Mouse (Mus musculus) kidney, postnatal 0 days (tissue): Measurements from ENCODE around the gene Rasl11a. TPM values are rescaled to one million over a fixed set of nuclear protein-coding genes. Genes with fewer than 3 reads are reported as not detected.
A peak's percentile ranks its signal among the peaks of the same experiment; 100 is the strongest.
"Not testable (repeated sequence)": the region's sequence is repeated elsewhere in the genome, so short reads cannot be mapped to it uniquely, and the experiment has no call there.

ENCODE experiments used
- ATAC-seq: fragments of 200-750 bp; cut with Nextera tagmentation; replicated peaks from 2 replicates; pipeline ENCODE4 v1.8.0; 2017; ENCODE audit warnings: low read depth, moderate number of reproducible peaks, moderate TSS enrichment, moderate library complexity; ENCODE audit not compliant: low FRiP score
- DNase-seq: peaks from one replicate; pipeline ENCODE4 v3.0.0-alpha.2; 2016; ENCODE audit warnings: low spot score
- H3K27ac ChIP-seq: fragments of 300-500 bp; sonication (generic); 2 replicates; pipeline ENCODE4 v1.5.1; 2014; ENCODE audit warnings: mild to moderate bottlenecking
- H3K27me3 ChIP-seq: fragments of 300-500 bp; sonication (generic); 2 replicates; pipeline ENCODE4 v1.6.1; 2014; ENCODE audit warnings: low read length, mixed read lengths; ENCODE audit not compliant: insufficient read depth
- H3K36me3 ChIP-seq: fragments of 300-500 bp; sonication (generic); 2 replicates; pipeline ENCODE4 v1.6.1; 2014; ENCODE audit warnings: low read length, mixed read lengths; ENCODE audit not compliant: insufficient read depth
- H3K4me1 ChIP-seq: fragments of 300-500 bp; sonication (generic); replicated peaks from 2 replicates; pipeline ENCODE4 v1.6.1; 2014; ENCODE audit warnings: antibody characterized with exemption, low read length, mixed read lengths; ENCODE audit not compliant: insufficient read depth
- H3K4me2 ChIP-seq: fragments of 300-500 bp; sonication (generic); 2 replicates; pipeline ENCODE4 v1.6.1; 2014; ENCODE audit warnings: mild to moderate bottlenecking, low read length, moderate library complexity, mixed read lengths
- H3K4me3 ChIP-seq: fragments of 300-500 bp; sonication (generic); replicated peaks from 2 replicates; pipeline ENCODE4 v1.5.1; 2014; ENCODE audit warnings: low read depth, low read length
- H3K9ac ChIP-seq: fragments of 300-500 bp; sonication (generic); 2 replicates; pipeline ENCODE4 v1.6.1; 2014; ENCODE audit warnings: low read depth, low read length
- H3K9me3 ChIP-seq: fragments of 300-500 bp; sonication (generic); replicated peaks from 2 replicates; pipeline ENCODE4 v1.6.1; 2016; ENCODE audit warnings: low read length, inconsistent platforms, mixed read lengths
- CTCF ChIP-seq: IDR thresholded peaks from 2 replicates; pipeline ENCODE4 v1.5.1; 2016; ENCODE audit warnings: antibody characterized with exemption, low read depth, mild to moderate bottlenecking, moderate library complexity
- WGBS: fragments of 180-500 bp; shearing (Covaris S2); extraction: QIAGEN DNeasy Blood & Tissue Kit; methylation state at CpG from one replicate; pipeline ENCODE4 v1.1.7; 2014; 5-methylcytosine and 5-hydroxymethylcytosine counted together
- polyA plus RNA-seq: library from polyadenylated mRNA; unstranded; fragments of >200 nt; fragmentation: Nextera tagmentation; extraction: Ambion mirVana; gene quantifications from 2 replicates; pipeline ENCODE4 v1.2.1, GENCODE M21; 2015

Rasl11a gene
- polyA plus RNA-seq, 1 experiment from 2014 or later, result 115 TPM

DNA sequence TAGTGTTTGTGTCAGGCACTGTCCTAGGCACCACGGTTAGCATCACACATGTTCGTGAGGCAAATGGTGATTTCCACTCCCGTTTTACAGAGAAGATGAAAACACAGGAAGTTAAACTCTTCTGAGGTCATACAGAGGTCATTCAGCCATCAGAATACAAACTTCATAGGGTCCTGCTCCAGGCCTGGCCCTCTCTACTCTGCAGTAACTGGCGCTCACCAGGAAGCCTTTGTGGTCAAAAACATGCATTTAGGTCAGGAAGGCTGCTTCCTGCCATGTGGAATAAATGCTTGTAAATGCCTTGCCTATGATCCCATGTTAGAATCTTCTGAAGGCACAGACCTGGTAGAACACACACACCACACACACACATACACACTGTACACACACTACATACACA is 20.6 kb downstream of the Rasl11a start:
- Histone ChIP-seq H3K36me3 (no peaks in the 10 kb centered on the region), H3K9ac (no peak overlapping the region), H3K4me3 (no peak overlapping the region), H3K27ac (no peak overlapping the region), H3K27me3 (no peaks in the 10 kb centered on the region), H3K4me2 (no peak overlapping the region), H3K9me3 (no peaks in the 10 kb centered on the region), H3K4me1 (peaks cover 9% of the 10 kb centered on the region; the same call in 1 of the 2 replicates)
- TF ChIP-seq CTCF, result no peak
- ATAC-seq (no peak), DNase-seq (no peak)
- 58% methylated on average over 4 of the region's 4 CpGs for WGBS

DNA sequence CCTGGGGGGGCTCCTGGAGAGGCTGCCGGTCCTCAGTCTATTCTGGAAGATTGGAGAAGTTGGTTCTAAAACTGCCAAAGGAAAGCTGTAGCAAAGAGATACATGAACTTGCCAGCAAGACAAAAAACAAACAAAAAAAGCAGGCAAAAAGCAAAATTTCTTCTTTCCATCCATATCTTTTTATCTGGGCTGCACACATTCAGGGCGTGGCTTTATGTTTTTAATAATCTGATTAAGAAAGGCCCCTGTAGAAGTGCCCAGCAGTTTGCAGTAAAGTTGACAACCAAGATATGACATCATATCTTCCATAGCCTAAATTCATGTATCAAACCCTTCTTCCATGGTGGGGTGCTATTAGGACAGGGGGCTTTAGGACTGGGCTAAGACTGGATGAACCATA is 21.4 kb downstream of the Rasl11a start:
- H3K9ac ChIP-seq, result no peak overlapping the region
- 84% methylated on average over 2 of the region's 2 CpGs for whole genome bisulfite sequencing
- ATAC-seq (no peak), DNase-seq (no peak)
- H3K9me3 ChIP-seq, result no peaks in the 10 kb centered on the region
- H3K4me3 ChIP-seq, result no peak overlapping the region
- H3K27ac ChIP-seq, result no peak overlapping the region
- peaks cover 9% of the 10 kb centered on the region; the same call in 1 of the 2 replicates for H3K4me1 ChIP-seq
- no peak for TF ChIP-seq CTCF
- no peaks in the 10 kb centered on the region for H3K27me3 ChIP-seq
- H3K36me3 ChIP-seq, result no peaks in the 10 kb centered on the region
- no peak overlapping the region for H3K4me2 ChIP-seq

DNA sequence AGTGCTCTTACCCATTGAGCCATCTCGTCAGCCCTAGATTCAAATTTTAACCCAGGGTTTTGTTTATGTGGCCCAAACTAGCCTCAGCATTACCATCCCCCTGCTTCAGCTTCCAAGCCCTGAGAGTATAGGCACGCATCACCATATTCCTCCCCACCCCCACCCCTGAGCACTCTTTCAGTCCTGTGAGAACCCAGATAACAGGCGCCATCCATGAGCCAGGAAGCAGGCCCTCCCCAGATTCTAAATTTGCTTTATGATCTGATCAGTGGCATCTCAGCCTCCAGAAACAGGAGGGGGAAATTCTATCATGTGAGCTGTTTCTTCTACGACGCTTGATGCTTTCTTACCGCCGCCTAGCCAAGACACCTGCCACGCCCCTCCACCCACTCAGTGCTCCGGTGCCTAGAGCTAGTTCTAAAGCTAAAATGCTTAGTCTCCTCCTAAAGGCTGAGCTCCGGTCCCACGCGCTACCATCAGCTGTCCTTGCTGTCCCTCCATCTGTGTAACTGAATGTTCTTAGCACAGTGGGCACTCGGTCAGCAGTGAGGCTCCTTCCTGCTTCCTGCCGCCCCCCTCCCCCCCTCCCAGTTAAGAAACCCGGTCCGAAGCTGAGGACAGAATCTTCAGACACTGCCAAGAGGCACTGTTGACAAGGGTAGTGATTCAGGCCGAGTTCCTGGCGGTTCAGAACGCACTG is 22.5 kb downstream of the Rasl11a start:
- 4% methylated on average over 19 of the region's 19 CpGs for WGBS
- ATAC-seq (peak; percentile 47; the same call in 1 of the 2 replicates), DNase-seq (peak; percentile 64)
- 0 out of 2 replicates have a peak overlapping the region, but pooled peaks have one; percentile 9 for H3K27ac ChIP-seq
- H3K4me2 ChIP-seq, result peak overlapping the region; percentile 40
- H3K4me1 ChIP-seq, result peaks cover 5% of the 10 kb centered on the region; the same call in 1 of the 2 replicates
- no peaks in the 10 kb centered on the region for H3K27me3 ChIP-seq
- H3K9ac ChIP-seq, result 0 out of 2 replicates have a peak overlapping the region, but pooled peaks have one; percentile 6
- no peaks in the 10 kb centered on the region for H3K36me3 ChIP-seq
- H3K4me3 ChIP-seq, result no peak overlapping the region
- no peak for TF ChIP-seq CTCF
- H3K9me3 ChIP-seq, result no peaks in the 10 kb centered on the region

DNA sequence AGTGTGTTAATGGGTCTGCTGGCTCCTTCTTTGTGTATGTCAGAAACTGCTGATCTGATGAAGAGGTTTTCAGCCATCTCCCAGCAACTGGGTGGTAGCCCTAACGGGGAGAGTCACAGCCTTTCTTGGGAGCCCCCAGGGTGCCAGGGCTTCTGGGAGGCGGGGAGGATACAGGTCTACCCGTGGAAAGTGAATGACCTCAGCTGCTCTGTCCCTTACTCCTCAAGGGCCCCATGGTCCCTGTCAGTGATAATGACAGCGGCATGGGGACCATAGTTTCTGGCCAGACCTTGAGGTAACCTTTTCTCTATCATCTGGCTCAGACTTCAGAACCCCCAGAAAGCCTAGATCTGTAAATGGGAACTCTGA is 23.1 kb downstream of the Rasl11a start:
- Histone ChIP-seq H3K4me1 (peaks cover 5% of the 10 kb centered on the region; the same call in 1 of the 2 replicates), H3K9me3 (no peaks in the 10 kb centered on the region), H3K4me2 (peak overlapping the region; percentile 40; the same call in 1 of the 2 replicates), H3K27me3 (no peaks in the 10 kb centered on the region), H3K27ac (peak overlapping the region; percentile 10; the same call in 1 of the 2 replicates), H3K4me3 (no peak overlapping the region), H3K36me3 (no peaks in the 10 kb centered on the region), H3K9ac (0 out of 2 replicates have a peak overlapping the region, but pooled peaks have one; percentile 6)
- DNase-seq (no peak), ATAC-seq (no peak)
- 33% methylated on average over 4 of the region's 4 CpGs for WGBS
- TF ChIP-seq CTCF, result no peak

DNA sequence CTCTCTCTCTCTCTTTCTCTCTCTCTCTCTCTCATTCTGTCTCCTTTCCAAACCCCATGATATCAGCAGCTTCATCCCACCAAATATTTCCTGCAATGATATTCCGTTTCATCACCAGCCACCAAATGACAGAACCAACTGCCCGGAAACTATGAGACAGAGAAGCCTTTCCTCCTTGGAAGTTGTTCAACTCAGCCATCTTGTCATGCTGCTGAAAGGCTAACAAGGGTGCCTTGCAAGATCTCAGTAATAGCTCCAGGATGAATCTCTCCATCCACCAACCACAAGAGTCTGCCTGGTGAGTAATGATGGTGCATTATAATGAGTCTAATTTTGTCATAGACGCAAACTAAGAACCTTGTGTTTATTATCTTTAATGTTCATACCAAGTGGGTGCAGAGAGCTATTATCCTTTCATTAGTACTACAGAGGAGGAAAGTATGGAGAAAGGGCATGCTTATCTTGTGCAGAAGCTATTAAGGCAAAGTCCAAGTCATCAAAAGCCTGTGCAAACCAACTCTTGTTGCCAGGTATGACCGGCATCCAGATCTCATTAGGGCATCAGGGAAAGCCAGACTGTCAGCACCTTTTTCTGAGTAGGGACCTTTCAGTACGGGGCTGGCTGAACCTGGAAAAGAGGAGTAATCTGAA is 28.2 kb downstream of the Rasl11a start:
- Histone ChIP-seq H3K9me3 (no peaks in the 10 kb centered on the region), H3K36me3 (no peaks in the 10 kb centered on the region), H3K4me3 (no peak overlapping the region), H3K27me3 (no peaks in the 10 kb centered on the region), H3K4me1 (peaks cover 2% of the 10 kb centered on the region; the same call in 1 of the 2 replicates), H3K9ac (no peak overlapping the region), H3K27ac (no peak overlapping the region), H3K4me2 (no peak overlapping the region)
- no peak for TF ChIP-seq CTCF
- no peak for ATAC-seq
- no peak for DNase-seq
- 88% methylated on average over 5 of the region's 5 CpGs for WGBS

DNA sequence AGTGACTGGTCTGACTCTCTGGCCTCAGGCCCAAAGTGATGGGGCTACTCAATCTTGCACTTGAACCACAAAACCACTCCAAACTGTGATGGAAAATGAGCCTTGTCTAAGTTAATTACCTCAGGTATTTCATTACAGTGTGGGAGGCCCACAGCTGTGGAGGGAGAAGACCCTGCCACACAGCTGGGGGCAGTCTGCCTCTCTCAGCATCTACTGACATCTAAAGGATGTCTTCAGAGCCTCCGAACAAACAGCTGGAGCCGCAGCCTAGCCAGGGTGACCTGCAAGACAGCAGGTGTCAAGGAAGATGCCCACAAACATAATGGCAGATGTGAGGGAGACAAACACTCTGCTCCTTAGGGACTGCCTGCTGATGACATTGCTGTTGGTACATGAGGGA is 31.2 kb downstream of the Rasl11a start:
- H3K9me3 ChIP-seq, result no peaks in the 10 kb centered on the region
- DNase-seq, result peak; percentile 15
- WGBS, result 42% methylated on average over 2 of the region's 2 CpGs
- no peak overlapping the region for H3K27ac ChIP-seq
- ATAC-seq, result no peak
- no peaks in the 10 kb centered on the region for H3K36me3 ChIP-seq
- no peaks in the 10 kb centered on the region for H3K27me3 ChIP-seq
- no peak overlapping the region for H3K4me2 ChIP-seq
- TF ChIP-seq CTCF, result no peak
- no peaks in the 10 kb centered on the region for H3K4me1 ChIP-seq
- H3K4me3 ChIP-seq, result no peak overlapping the region
- H3K9ac ChIP-seq, result no peak overlapping the region

DNA sequence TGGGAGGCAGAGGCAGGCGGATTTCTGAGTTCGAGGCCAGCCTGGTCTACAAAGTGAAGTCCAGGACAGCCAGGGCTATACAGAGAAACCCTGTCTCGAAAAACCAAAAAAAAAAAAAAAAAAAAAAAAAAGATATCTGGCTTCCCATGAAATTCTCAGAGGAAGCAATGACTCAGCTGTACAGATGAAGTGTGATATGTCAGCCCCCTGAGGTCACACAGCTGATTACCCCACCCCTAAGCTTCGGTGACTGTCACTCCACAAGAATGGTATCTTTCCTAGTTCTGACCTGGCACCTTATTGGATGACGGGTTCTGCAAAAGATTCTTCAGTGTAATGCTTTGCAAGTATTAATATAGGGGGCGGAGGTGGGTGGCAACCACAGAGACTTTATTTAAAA is 33.0 kb downstream of the Rasl11a start:
- ATAC-seq, H3K4me2 ChIP-seq, H3K4me3 ChIP-seq, DNase-seq, H3K9me3 ChIP-seq, H3K4me1 ChIP-seq, H3K9ac ChIP-seq, H3K27me3 ChIP-seq, H3K36me3 ChIP-seq, H3K27ac ChIP-seq: not testable (repeated sequence)
- 76% methylated on average over 4 of the region's 6 CpGs for whole genome bisulfite sequencing
